Mouse (Mus musculus) hindbrain, embryonic 10.5 days (tissue): ENCODE results near the gene Rasgef1b. TPM values are rescaled to one million over a fixed set of nuclear protein-coding genes. Genes with fewer than 3 reads are reported as not detected.

Source experiments
- DNase-seq: peaks from one replicate; pipeline ENCODE4 v3.0.0-alpha.2; 2017; ENCODE audit warnings: low spot score
- H3K27ac ChIP-seq: fragments of 300-500 bp; sonication (generic); 2 replicates; pipeline ENCODE4 v1.5.1; 2016; ENCODE audit warnings: mild to moderate bottlenecking, moderate library complexity
- H3K27me3 ChIP-seq: fragments of 300-500 bp; sonication (generic); 2 replicates; pipeline ENCODE4 v1.6.1; 2016; ENCODE audit warnings: mild to moderate bottlenecking; ENCODE audit not compliant: poor library complexity, insufficient read depth, severe bottlenecking
- H3K36me3 ChIP-seq: fragments of 300-500 bp; sonication (generic); 2 replicates; pipeline ENCODE4 v1.6.1; 2016; ENCODE audit warnings: mild to moderate bottlenecking, moderate library complexity
- H3K4me1 ChIP-seq: fragments of 300-500 bp; sonication (generic); replicated peaks from 2 replicates; pipeline ENCODE4 v1.6.1; 2016; ENCODE audit warnings: mild to moderate bottlenecking
- H3K4me3 ChIP-seq: fragments of 300-500 bp; sonication (generic); 2 replicates; pipeline ENCODE4 v1.5.1; 2016; ENCODE audit warnings: mild to moderate bottlenecking, moderate library complexity
- H3K9me3 ChIP-seq: fragments of 300-500 bp; sonication (generic); 2 replicates; pipeline ENCODE4 v1.6.1; 2016; ENCODE audit warnings: mild to moderate bottlenecking, moderate library complexity
- WGBS: fragments of 180-500 bp; shearing (Covaris S2); methylation state at CpG from one replicate; pipeline ENCODE4 v1.1.7; 2016; 5-methylcytosine and 5-hydroxymethylcytosine counted together
- polyA plus RNA-seq: library from polyadenylated mRNA; unstranded; fragments of >200 nt; fragmentation: Nextera tagmentation; extraction: Ambion mirVana; gene quantifications from 2 replicates; pipeline ENCODE4 v1.2.1, GENCODE M21; 2016

Gene Rasgef1b
- polyA plus RNA-seq, 1 experiment from 2014 or later = 9.2 TPM

DNA sequence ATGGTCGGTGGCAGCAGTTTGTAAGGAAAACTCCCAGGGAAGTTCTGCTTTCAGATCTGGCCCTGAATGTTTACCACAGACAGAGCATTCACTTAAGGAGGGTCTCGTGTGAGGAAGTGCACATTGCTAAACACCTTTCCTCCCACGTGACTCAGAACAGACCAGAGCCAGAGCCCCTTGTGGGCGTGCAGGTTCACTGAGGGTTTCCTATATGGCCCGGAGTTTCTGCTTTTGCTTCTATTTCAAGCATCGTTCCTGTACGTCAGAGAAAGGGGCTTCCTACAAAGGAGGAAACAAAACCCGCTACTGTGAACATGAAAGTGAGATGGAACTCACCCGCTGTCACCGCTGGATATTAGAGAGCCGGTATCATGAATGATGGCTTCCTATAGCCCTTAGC lies 392.4 kb downstream of the Rasgef1b start:
- Histone ChIP-seq H3K27me3 (no peaks in the 10 kb centered on the region), H3K9me3 (no peaks in the 10 kb centered on the region), H3K36me3 (no peaks in the 10 kb centered on the region), H3K4me1 (peaks cover 11% of the 10 kb centered on the region), H3K4me3 (no peak overlapping the region), H3K27ac (no peak overlapping the region)
- 80% methylated on average over 11 of the region's 11 CpGs for WGBS
- no peak for DNase-seq

DNA sequence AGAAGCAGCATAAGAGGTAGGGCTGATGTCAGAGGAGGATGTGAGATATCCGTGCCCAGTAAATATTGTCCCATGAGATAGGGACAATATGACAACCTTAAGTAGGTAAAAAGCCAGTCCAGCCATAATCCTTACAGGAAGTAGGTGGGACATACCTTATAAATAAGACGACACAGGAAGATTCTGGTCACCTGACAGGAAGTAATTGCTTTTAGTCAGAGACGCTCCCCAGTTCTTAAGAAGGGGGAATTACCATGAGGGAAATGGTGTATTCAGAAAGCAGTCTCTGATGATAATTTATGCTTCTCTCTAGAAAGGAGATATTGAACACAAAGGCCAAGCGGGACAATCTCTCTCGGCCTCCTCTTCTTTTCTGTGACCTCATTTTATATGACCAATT lies 394.8 kb downstream of the Rasgef1b start:
- Histone ChIP-seq H3K4me1 (no peaks in the 10 kb centered on the region), H3K9me3 (no peaks in the 10 kb centered on the region), H3K4me3 (no peak overlapping the region), H3K27me3 (no peaks in the 10 kb centered on the region), H3K27ac (no peak overlapping the region), H3K36me3 (no peaks in the 10 kb centered on the region)
- DNase-seq = no peak
- WGBS = 90% methylated on average over 5 of the region's 5 CpGs

GRCm38 (mm10) chr5:99332021-99332420 lies 396.8 kb downstream of the Rasgef1b start:
- no peaks in the 10 kb centered on the region for H3K27me3 ChIP-seq
- H3K27ac ChIP-seq = no peak overlapping the region
- no peak overlapping the region for H3K4me3 ChIP-seq
- H3K4me1 ChIP-seq = no peaks in the 10 kb centered on the region
- H3K9me3 ChIP-seq = no peaks in the 10 kb centered on the region
- no peaks in the 10 kb centered on the region for H3K36me3 ChIP-seq
- whole genome bisulfite sequencing = 87% methylated on average over 2 of the region's 2 CpGs
- DNase-seq = no peak

DNA sequence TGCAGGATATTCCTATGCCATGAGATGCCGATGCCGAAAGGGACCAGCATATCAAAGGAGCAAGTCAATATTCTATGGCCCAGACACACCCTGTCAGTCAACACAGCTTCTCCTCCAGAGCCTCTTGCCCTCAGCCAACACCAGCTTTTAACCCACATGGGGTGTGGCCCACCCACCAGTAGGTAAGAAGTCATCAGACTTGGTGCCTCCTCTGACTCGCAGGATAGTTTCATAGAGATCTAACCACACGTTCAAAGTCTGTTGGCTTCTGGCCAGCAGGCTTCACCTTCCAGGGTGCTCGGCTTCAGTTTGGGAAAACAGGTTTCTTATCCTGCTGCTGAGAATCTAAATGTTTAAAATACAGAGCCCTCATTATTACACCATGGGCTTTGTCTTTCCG lies 399.8 kb downstream of the Rasgef1b start:
- Histone ChIP-seq H3K36me3 (no peaks in the 10 kb centered on the region), H3K27ac (no peak overlapping the region), H3K27me3 (no peaks in the 10 kb centered on the region), H3K9me3 (no peaks in the 10 kb centered on the region), H3K4me3 (no peak overlapping the region), H3K4me1 (no peaks in the 10 kb centered on the region)
- DNase-seq = no peak
- WGBS = 90% methylated on average over 6 of the region's 6 CpGs

DNA sequence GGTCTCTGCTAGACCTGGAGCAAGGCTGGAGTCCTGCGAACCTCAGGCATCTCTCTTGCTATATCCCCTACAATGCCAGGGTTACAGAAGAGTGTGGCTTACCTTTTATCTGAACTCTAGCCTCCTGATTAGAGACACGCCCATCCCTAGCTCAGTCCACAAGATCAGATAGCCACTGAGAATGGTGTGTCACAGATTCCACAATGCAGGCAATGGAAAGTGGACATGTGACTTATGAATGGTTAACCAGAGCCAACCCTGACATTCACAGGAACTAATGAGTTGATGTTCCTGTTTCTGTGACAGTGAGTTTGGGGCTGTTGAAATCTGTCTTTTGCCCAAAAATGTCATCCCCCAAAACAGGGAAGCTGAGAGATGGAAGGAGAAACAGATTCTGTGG lies 401.8 kb downstream of the Rasgef1b start:
- H3K27ac ChIP-seq = no peak overlapping the region
- H3K36me3 ChIP-seq = no peaks in the 10 kb centered on the region
- no peaks in the 10 kb centered on the region for H3K27me3 ChIP-seq
- H3K9me3 ChIP-seq = no peaks in the 10 kb centered on the region
- DNase-seq = no peak
- H3K4me3 ChIP-seq = no peak overlapping the region
- no peaks in the 10 kb centered on the region for H3K4me1 ChIP-seq
- WGBS = 87% methylated on average over 2 of the region's 2 CpGs

- Histone ChIP-seq H3K36me3 (no peaks in the 10 kb centered on the region), H3K27ac (no peak overlapping the region), H3K4me1 (no peaks in the 10 kb centered on the region), H3K4me3 (no peak overlapping the region), H3K27me3 (no peaks in the 10 kb centered on the region), H3K9me3 (no peaks in the 10 kb centered on the region)
- no peak for DNase-seq
These were observed 403.6 kb downstream of the Rasgef1b start for GRCm38 (mm10) chr5:99325301-99325700.

DNA sequence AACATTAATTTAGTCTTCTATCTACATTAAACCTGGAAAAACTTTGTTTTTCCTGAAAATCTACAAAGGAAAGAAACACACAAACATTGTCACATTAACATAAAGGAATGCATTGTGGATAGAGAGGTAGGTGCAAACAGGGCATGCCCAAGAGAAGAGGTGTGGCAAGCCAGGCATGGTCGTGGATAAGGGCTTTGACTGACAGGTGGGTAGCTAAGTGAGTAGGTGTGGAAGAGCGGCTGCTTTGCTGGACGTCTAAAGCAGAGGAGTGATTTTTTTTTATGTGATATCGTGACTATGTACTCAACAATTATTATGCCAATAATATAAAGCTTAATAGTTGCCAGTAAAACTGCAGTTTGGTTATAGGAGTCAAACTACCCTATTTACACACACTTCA lies 408.1 kb downstream of the Rasgef1b start:
- WGBS = 82% methylated on average over 4 of the region's 4 CpGs
- Histone ChIP-seq H3K27me3 (no peaks in the 10 kb centered on the region), H3K36me3 (no peaks in the 10 kb centered on the region), H3K4me1 (no peaks in the 10 kb centered on the region), H3K9me3 (no peaks in the 10 kb centered on the region), H3K4me3 (no peak overlapping the region), H3K27ac (no peak overlapping the region)
- DNase-seq = no peak

GRCm38 (mm10) chr5:99297939-99298338 lies 430.9 kb downstream of the Rasgef1b start:
- no peak overlapping the region for H3K27ac ChIP-seq
- H3K36me3 ChIP-seq = no peaks in the 10 kb centered on the region
- DNase-seq = no peak
- H3K4me1 ChIP-seq = no peaks in the 10 kb centered on the region
- no peaks in the 10 kb centered on the region for H3K9me3 ChIP-seq
- no peaks in the 10 kb centered on the region for H3K27me3 ChIP-seq
- no peak overlapping the region for H3K4me3 ChIP-seq
- 84% methylated on average over 4 of the region's 4 CpGs for WGBS

DNA sequence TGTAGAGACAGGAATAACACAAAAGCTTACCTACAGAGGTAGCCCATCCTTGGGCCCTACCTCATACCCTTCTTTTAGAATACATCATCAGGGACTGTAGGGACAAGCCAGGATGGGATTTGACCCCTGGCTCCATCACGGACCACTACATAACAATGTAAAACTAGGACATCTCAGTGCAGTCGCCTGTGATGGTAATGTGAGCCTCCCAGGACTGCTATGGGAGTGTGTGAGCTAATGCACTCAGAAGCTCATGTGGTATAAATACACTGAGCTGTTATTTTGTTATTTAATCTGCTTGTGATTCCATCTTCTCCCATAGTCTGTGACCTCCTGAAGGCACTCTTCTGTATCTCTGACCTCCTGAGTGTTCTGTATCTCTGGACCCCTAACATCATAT lies 432.5 kb downstream of the Rasgef1b start:
- H3K4me1 ChIP-seq = no peaks in the 10 kb centered on the region
- 78% methylated on average over 2 of the region's 2 CpGs for whole genome bisulfite sequencing
- no peak overlapping the region for H3K4me3 ChIP-seq
- no peaks in the 10 kb centered on the region for H3K27me3 ChIP-seq
- no peaks in the 10 kb centered on the region for H3K9me3 ChIP-seq
- no peaks in the 10 kb centered on the region for H3K36me3 ChIP-seq
- DNase-seq = no peak
- H3K27ac ChIP-seq = no peak overlapping the region

DNA sequence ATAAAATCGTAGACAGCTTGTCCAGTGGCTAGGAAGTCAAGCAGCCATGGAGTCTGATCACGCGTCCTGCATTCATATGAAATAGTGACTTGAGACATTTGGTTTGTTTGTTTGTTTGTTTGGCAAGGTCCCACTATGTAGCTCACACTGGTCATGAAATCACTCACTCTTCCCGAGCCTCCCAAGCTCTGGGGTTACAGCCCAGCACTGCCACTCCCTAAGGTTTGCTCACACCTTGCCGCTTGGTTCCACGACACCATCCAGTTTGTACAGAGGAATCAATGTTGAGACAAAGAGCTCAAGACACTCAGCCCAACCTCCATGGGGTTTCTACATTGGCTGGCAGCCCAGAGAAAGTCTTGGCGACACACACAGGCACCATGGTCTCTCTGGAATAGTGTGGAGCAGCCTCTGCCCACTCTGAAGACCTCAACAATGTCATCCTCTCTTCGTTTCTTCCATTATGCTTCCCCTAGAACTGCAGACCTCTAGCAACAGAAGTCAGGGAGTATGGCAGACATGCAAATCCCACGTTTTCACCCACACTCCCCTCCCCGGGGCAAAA lies 436.5 kb downstream of the Rasgef1b start:
- DNase-seq = no peak
- no peaks in the 10 kb centered on the region for H3K4me1 ChIP-seq
- H3K4me3 ChIP-seq = no peak overlapping the region
- H3K9me3 ChIP-seq = no peaks in the 10 kb centered on the region
- no peaks in the 10 kb centered on the region for H3K36me3 ChIP-seq
- 89% methylated on average over 10 of the region's 10 CpGs for WGBS
- H3K27me3 ChIP-seq = no peaks in the 10 kb centered on the region
- no peak overlapping the region for H3K27ac ChIP-seq

GRCm38 (mm10) chr5:99291084-99291830 lies 437.6 kb downstream of the Rasgef1b start:
- Histone ChIP-seq H3K27me3 (no peaks in the 10 kb centered on the region), H3K9me3 (no peaks in the 10 kb centered on the region), H3K4me1 (no peaks in the 10 kb centered on the region), H3K27ac (no peak overlapping the region), H3K36me3 (no peaks in the 10 kb centered on the region), H3K4me3 (no peak overlapping the region)
- WGBS = 86% methylated on average over 12 of the region's 12 CpGs
- no peak for DNase-seq

GRCm38 (mm10) chr5:99288262-99288661 lies 440.6 kb downstream of the Rasgef1b start:
- no peak for DNase-seq
- no peaks in the 10 kb centered on the region for H3K36me3 ChIP-seq
- no peaks in the 10 kb centered on the region for H3K27me3 ChIP-seq
- H3K27ac ChIP-seq = no peak overlapping the region
- WGBS = 85% methylated on average over 4 of the region's 4 CpGs
- H3K4me1 ChIP-seq = no peaks in the 10 kb centered on the region
- H3K4me3 ChIP-seq = no peak overlapping the region
- no peaks in the 10 kb centered on the region for H3K9me3 ChIP-seq

DNA sequence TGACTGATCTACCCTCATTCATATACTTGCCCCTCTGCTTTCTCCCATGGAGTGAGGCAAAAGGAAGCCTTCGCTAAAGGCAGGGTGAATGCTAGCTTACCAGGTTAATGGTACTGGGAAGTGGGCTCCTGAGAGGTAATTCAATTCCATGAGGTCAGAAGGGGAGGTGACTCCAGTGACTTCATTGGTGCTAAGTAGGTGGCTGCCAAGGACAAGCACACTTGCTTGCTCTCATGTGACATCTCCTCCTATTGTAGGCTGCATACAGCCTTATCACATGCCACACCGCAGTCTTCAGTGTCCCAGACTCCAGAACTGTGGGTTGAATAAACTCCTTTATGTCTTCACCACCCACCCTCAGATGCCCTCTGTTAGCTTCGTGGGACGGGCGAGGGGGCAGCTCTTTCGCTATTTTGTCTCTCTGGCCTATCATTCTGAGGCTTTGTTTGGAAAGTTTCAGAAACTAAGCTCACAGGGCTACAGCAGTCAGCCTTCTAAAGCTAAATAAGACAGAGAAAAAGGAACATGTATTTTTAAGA lies 441.1 kb downstream of the Rasgef1b start:
- Histone ChIP-seq H3K4me1 (no peaks in the 10 kb centered on the region), H3K9me3 (no peaks in the 10 kb centered on the region), H3K27me3 (no peaks in the 10 kb centered on the region), H3K27ac (no peak overlapping the region), H3K4me3 (no peak overlapping the region), H3K36me3 (no peaks in the 10 kb centered on the region)
- 82% methylated on average over 6 of the region's 6 CpGs for WGBS
- no peak for DNase-seq
